Mouse (Mus musculus): Measurements from ENCODE around the gene Chmp4b.

- TF ChIP-seq CTCF (IDR thresholded peaks at IDR 0.05; ENCODE audit: borderline replicate concordance, insufficient read depth, low read depth, low read length), result no peak
- no peak for TF ChIP-seq POLR2A (IDR thresholded peaks at IDR 0.05; ENCODE audit: borderline replicate concordance, insufficient read depth, low read length)
Observed at GRCm38 (mm10) chr2:154682712-154683111, 31.2 kb downstream of the Chmp4b start.
